Mouse (Mus musculus) hindbrain, embryonic 11.5 days (tissue): ENCODE data around the gene Ank. TPM values are rescaled to one million over a fixed set of nuclear protein-coding genes. Genes with fewer than 3 reads are reported as not detected.

Source experiments
- ATAC-seq: fragments of 200-750 bp; cut with Nextera tagmentation; 2 replicates; pipeline ENCODE4 v1.8.0; 2017; ENCODE audit warnings: mild to moderate bottlenecking, moderate TSS enrichment, moderate library complexity; ENCODE audit not compliant: low FRiP score
- DNase-seq: peaks from one replicate; pipeline ENCODE4 v3.0.0-alpha.2; 2015; ENCODE audit warnings: low spot score
- H3K27ac ChIP-seq: fragments of 300-500 bp; sonication (generic); 2 replicates; pipeline ENCODE4 v1.5.1; 2014; ENCODE audit warnings: mild to moderate bottlenecking, low read depth, low read length
- H3K27me3 ChIP-seq: fragments of 300-500 bp; sonication (generic); 2 replicates; pipeline ENCODE4 v1.6.1; 2014; ENCODE audit warnings: mild to moderate bottlenecking, low read length, moderate library complexity, mixed read lengths; ENCODE audit not compliant: control insufficient read depth, insufficient read depth
- H3K36me3 ChIP-seq: fragments of 300-500 bp; sonication (generic); 2 replicates; pipeline ENCODE4 v1.6.1; 2014; ENCODE audit warnings: mild to moderate bottlenecking, low read length, moderate library complexity, mixed read lengths; ENCODE audit not compliant: control insufficient read depth, insufficient read depth
- H3K4me1 ChIP-seq: fragments of 300-500 bp; sonication (generic); replicated peaks from 2 replicates; pipeline ENCODE4 v1.6.1; 2014; ENCODE audit warnings: low read length, mixed read lengths; ENCODE audit not compliant: control insufficient read depth, insufficient read depth
- H3K4me2 ChIP-seq: fragments of 300-500 bp; sonication (generic); replicated peaks from 2 replicates; pipeline ENCODE4 v1.6.1; 2014; ENCODE audit warnings: mild to moderate bottlenecking, low read depth, low read length
- H3K4me3 ChIP-seq: fragments of 300-500 bp; sonication (generic); 2 replicates; pipeline ENCODE4 v1.5.1; 2014; ENCODE audit warnings: low read depth, low read length
- H3K9ac ChIP-seq: fragments of 300-500 bp; sonication (generic); 2 replicates; pipeline ENCODE4 v1.6.1; 2014; ENCODE audit warnings: low read depth, low read length
- H3K9me3 ChIP-seq: fragments of 300-500 bp; sonication (generic); 2 replicates; pipeline ENCODE4 v1.6.1; 2016; ENCODE audit warnings: low read length; ENCODE audit not compliant: control insufficient read depth
- WGBS: fragments of 180-500 bp; shearing (Covaris S2); extraction: QIAGEN DNeasy Blood & Tissue Kit; methylation state at CpG from one replicate; pipeline ENCODE4 v1.1.7; 2014; 5-methylcytosine and 5-hydroxymethylcytosine counted together
- polyA plus RNA-seq: library from polyadenylated mRNA; unstranded; fragments of >200 nt; fragmentation: Nextera tagmentation; extraction: Ambion mirVana; gene quantifications from 2 replicates; pipeline ENCODE4 v1.2.1, GENCODE M21; 2014

Gene Ank
- polyA plus RNA-seq, 1 experiment from 2014 or later, result 12.1 TPM

GRCm38 (mm10) chr15:27535681-27536080, 69.2 kb downstream of the Ank start:
- no peak overlapping the region for H3K27ac ChIP-seq
- no peak overlapping the region for H3K4me2 ChIP-seq
- no peak overlapping the region for H3K4me3 ChIP-seq
- H3K9ac ChIP-seq, result no peak overlapping the region
- H3K9me3 ChIP-seq, result no peaks in the 10 kb centered on the region
- no peak for ATAC-seq
- DNase-seq, result no peak
- no peaks in the 10 kb centered on the region for H3K4me1 ChIP-seq
- no peaks in the 10 kb centered on the region for H3K27me3 ChIP-seq
- WGBS, result 81% methylated on average over 4 of the region's 4 CpGs
- H3K36me3 ChIP-seq, result no peaks in the 10 kb centered on the region

DNA sequence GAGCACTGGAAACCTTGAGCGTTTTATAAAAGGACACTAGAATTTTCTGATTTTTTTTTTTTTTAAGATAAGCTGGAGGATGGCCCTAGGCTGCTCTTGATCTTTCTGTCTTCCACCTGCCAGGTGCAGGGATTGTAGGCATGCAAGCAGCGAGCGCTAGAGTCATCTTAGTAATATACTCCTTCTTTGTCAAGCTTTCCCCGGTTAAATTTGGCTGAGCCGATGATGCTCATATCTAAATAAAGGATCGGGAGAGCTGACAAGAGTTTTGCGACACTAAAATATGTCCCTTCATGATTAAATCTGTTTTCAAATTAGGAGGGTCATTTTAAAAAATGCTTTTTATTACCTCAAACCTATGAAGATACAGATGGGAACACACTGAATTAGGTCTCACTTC, 69.7 kb downstream of the Ank start:
- DNase-seq (no peak), ATAC-seq (no peak)
- Histone ChIP-seq H3K36me3 (no peaks in the 10 kb centered on the region), H3K9me3 (no peaks in the 10 kb centered on the region), H3K4me1 (no peaks in the 10 kb centered on the region), H3K4me2 (no peak overlapping the region), H3K4me3 (no peak overlapping the region), H3K9ac (no peak overlapping the region), H3K27me3 (no peaks in the 10 kb centered on the region), H3K27ac (no peak overlapping the region)
- WGBS, result 98% methylated on average over 7 of the region's 7 CpGs

DNA sequence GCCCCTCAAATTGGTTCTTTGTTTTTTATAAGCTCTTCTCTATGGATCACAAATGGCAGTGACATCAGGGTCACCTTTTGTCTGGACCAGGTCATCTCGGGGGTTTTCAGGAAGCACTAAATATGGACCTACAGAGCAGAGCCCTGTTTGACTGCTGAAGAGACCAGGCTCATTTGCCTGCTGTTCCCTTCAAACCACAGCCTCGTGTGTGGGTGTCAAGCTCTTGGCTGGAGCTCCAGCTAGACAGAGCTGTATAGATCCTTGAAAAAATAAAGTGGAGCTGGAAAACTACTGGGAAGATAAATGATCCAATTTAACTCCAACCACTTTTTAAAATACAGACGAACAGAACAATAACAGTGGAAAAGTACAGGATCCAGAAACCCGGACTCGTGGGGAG, 70.3 kb downstream of the Ank start:
- no peak overlapping the region for H3K27ac ChIP-seq
- H3K36me3 ChIP-seq, result no peaks in the 10 kb centered on the region
- no peaks in the 10 kb centered on the region for H3K27me3 ChIP-seq
- no peak for ATAC-seq
- no peaks in the 10 kb centered on the region for H3K4me1 ChIP-seq
- 46% methylated on average over 5 of the region's 5 CpGs for WGBS
- DNase-seq, result no peak
- no peak overlapping the region for H3K4me2 ChIP-seq
- H3K9me3 ChIP-seq, result no peaks in the 10 kb centered on the region
- no peak overlapping the region for H3K4me3 ChIP-seq
- no peak overlapping the region for H3K9ac ChIP-seq

GRCm38 (mm10) chr15:27537519-27538223, 71.2 kb downstream of the Ank start:
- no peak for DNase-seq
- ATAC-seq, result no peak
- H3K4me2 ChIP-seq, result no peak overlapping the region

GRCm38 (mm10) chr15:27539745-27540144, 73.3 kb downstream of the Ank start:
- H3K9ac ChIP-seq, result no peak overlapping the region
- ATAC-seq (no peak), DNase-seq (no peak)
- no peak overlapping the region for H3K27ac ChIP-seq
- H3K36me3 ChIP-seq, result no peaks in the 10 kb centered on the region
- no peak overlapping the region for H3K4me3 ChIP-seq
- no peaks in the 10 kb centered on the region for H3K4me1 ChIP-seq
- 88% methylated on average over 9 of the region's 9 CpGs for WGBS
- H3K9me3 ChIP-seq, result no peaks in the 10 kb centered on the region
- H3K4me2 ChIP-seq, result no peak overlapping the region
- no peaks in the 10 kb centered on the region for H3K27me3 ChIP-seq

More at GRCm38 (mm10) chr15:27537519-27538223, 71.2 kb downstream of the Ank start:
- no peaks in the 10 kb centered on the region for H3K27me3 ChIP-seq
- no peaks in the 10 kb centered on the region for H3K9me3 ChIP-seq
- 66% methylated on average over 4 of the region's 4 CpGs for WGBS
- no peak overlapping the region for H3K27ac ChIP-seq
- H3K9ac ChIP-seq, result no peak overlapping the region
- no peaks in the 10 kb centered on the region for H3K36me3 ChIP-seq
- H3K4me3 ChIP-seq, result no peak overlapping the region
- H3K4me1 ChIP-seq, result no peaks in the 10 kb centered on the region

DNA sequence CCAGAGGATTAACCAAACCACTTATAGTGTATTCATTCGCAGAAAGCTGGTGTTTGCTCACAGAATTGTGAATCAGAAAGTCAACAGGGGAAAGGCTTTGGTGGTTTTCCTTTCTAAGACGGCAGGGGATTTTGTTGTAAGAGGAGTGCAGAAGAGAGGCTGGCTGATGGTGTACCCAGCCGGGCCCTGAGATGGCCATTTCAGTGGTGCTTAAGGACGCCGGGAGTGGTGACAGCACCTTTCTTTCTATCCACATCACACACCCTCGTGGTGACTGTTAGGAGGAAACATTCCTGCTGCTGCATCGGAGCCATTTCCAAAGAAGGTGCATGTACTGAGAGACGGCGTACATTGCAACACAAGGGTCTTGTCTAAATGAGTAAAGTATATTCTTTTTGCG, 78.7 kb downstream of the Ank start:
- Histone ChIP-seq H3K4me1 (no peaks in the 10 kb centered on the region), H3K9ac (no peak overlapping the region), H3K36me3 (no peaks in the 10 kb centered on the region), H3K27me3 (no peaks in the 10 kb centered on the region), H3K4me3 (no peak overlapping the region), H3K4me2 (no peak overlapping the region), H3K27ac (no peak overlapping the region), H3K9me3 (no peaks in the 10 kb centered on the region)
- no peak for DNase-seq
- 91% methylated on average over 10 of the region's 10 CpGs for WGBS
- no peak for ATAC-seq

DNA sequence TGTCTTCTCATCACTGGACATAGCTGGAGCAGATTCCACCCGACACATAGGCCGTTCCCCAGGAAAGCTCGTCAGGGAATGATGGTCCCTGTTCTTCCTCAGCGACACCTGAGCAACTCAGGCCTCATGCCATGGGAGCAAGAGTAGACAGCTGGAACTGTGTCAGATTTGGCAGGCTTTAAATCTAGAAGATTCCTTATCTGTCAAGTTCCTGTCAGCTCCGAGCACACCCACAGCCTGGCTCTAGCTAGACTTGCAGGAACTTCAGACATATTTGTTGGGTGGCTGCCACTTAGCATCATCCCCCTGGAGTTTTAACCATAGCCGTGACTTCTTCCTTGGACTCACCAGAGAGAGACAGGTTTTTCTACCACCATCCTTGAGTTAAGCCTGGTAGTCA, 81.6 kb downstream of the Ank start:
- Histone ChIP-seq H3K27me3 (no peaks in the 10 kb centered on the region), H3K4me3 (no peak overlapping the region), H3K27ac (no peak overlapping the region), H3K36me3 (no peaks in the 10 kb centered on the region), H3K4me1 (no peaks in the 10 kb centered on the region), H3K9me3 (no peaks in the 10 kb centered on the region), H3K4me2 (no peak overlapping the region), H3K9ac (no peak overlapping the region)
- ATAC-seq, result no peak
- WGBS, result 96% methylated on average over 6 of the region's 6 CpGs
- DNase-seq, result no peak

- Histone ChIP-seq H3K4me2 (no peak overlapping the region), H3K27ac (no peak overlapping the region), H3K9me3 (no peaks in the 10 kb centered on the region), H3K4me1 (no peaks in the 10 kb centered on the region), H3K36me3 (no peaks in the 10 kb centered on the region), H3K9ac (no peak overlapping the region), H3K27me3 (no peaks in the 10 kb centered on the region), H3K4me3 (no peak overlapping the region)
- 86% methylated on average over 10 of the region's 10 CpGs for WGBS
- ATAC-seq, result no peak
- no peak for DNase-seq
Observed at GRCm38 (mm10) chr15:27549071-27549470, 82.6 kb downstream of the Ank start.

DNA sequence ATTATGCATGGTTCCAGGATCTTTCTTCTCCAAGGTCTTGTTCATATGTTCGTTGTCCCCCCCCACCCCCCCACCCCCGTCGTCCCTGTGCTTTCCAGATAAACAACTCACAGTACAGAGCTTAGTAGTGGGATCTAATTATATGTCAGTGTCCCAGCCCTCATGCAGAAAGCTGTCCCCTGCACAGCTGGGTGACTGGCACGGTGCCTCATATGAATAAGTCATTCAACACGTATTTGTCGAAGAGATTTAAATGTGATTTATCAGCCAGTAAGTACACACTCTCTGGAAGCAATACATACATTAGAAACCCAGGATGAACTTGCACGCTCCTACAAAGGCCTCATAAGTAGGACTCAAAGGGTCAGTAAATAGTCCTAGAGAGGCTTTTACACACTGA, 83.4 kb downstream of the Ank start:
- ATAC-seq, result no peak
- H3K27me3 ChIP-seq, result no peaks in the 10 kb centered on the region
- WGBS, result 79% methylated on average over 7 of the region's 7 CpGs
- no peaks in the 10 kb centered on the region for H3K36me3 ChIP-seq
- no peak for DNase-seq
- no peak overlapping the region for H3K4me2 ChIP-seq
- no peak overlapping the region for H3K4me3 ChIP-seq
- H3K4me1 ChIP-seq, result no peaks in the 10 kb centered on the region
- no peaks in the 10 kb centered on the region for H3K9me3 ChIP-seq
- no peak overlapping the region for H3K9ac ChIP-seq
- no peak overlapping the region for H3K27ac ChIP-seq
